Mouse (Mus musculus) heart, postnatal 14 days (tissue): ENCODE results near the gene Sae1. TPM values are rescaled to one million over a fixed set of nuclear protein-coding genes. Genes with fewer than 3 reads are reported as not detected.

Experiments used
- DNase-seq, 2 experiments: peaks; one replicate each; pipeline ENCODE4 v3.0.0; 2021 to 2022
- intact Hi-C: fragments of 180-260 bp; cut with DNase I; formaldehyde crosslinking; loops from one replicate; pipeline ENCODE4 v1.15.1; 2025
- long read RNA-seq, 2 experiments: library from polyadenylated mRNA; stranded (forward); transcript quantifications; one replicate each; pipeline ENCODE4 v2.0.0; 2021
- total RNA-seq, 2 experiments: library from RNA; stranded (reverse); gene quantifications; 2 replicates each; pipeline ENCODE4 v1.2.3; 2021

The Sae1 gene
- total RNA-seq: 10 to 100 TPM; 41.8 to 47.6 TPM
- long read RNA-seq, experiment 1, transcript Sae1-201 (9 exons, 1,875 nt): major isoform, 144 of 150 reads
- long read RNA-seq, experiment 1, partial matches to known transcripts: 0 of 150 reads
- long read RNA-seq, experiment 1, other reads (novel, unspliced or antisense): 4 of 150 reads
- long read RNA-seq, experiment 2, transcript Sae1-201 (9 exons, 1,875 nt): major isoform, 112 of 120 reads
- long read RNA-seq, experiment 2, partial matches to known transcripts: 1 of 120 reads
- long read RNA-seq, experiment 2, other reads (novel, unspliced or antisense): 5 of 120 reads

DNA sequence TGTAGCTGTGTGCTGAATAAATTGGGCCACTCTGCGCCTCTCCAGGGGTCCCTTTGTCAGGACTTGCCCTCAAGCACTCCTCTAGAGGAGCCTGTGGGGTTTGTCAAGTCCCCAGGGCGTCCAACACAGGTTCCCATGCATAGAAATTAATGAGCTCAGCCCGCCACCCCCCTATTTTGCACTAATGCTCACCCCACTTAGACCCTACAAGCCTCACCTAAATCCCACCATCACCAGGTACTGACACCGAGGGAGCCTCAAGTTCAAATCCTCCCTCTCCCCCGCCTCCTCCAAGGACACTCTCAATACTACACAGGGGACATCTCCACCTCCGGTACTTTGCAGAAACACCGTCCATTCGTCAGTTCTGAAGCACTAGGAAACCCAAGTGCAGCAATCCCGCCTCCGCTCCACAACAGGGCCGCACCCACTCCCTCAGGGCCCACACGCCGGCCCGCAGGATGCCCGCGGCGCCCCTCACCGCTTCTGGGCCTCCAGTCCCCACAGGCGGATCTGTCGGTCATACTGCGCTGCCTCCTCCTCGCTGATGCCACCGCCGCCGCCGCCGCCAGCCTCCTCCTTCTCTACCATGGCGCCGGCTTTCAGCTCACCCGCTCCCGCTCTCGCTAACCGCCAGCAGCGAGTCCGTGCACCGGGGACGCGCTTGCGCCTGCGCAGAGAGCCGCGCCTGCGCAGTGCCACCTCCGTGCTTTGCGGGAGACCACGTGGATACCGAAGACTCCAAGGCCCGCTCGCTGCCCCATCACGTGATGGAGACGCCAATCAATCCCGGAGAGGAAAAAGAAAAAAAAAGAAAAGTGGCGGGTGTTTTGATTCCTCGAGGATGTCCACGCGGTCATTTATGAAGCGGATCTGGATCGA, at the start of gene Sae1:
Gene Sae1, minus strand, starts transcription at position 647 of the 882 bp plus-strand sequence.
- peak; percentile 98 for DNase-seq
- intact Hi-C loops: loop anchor here (5.0 kb wide), 1 partner anchor 230 kb away; no protein-coding TSS in a partner anchor

DNA sequence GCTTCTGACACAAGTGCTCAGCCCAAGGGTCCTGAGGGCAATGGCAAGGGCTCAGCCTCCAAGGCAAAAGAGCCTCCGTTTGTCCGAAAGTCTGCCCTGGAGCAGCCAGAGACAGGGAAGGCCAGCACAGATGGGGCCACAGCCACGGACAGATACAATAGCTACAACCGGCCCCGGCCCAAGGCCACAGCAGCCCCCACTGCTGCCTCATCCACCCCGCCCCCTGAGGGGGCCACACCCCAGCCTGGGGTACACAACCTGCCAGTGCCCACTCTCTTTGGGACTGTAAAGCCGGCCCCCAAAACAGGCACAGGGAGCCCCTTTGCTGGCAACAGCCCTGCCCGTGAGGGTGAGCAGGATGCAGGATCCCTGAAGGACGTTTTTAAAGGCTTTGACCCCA, 47.5 kb upstream of the Sae1 start:
- intact Hi-C loops: no loop called here
- no peak for DNase-seq

DNA sequence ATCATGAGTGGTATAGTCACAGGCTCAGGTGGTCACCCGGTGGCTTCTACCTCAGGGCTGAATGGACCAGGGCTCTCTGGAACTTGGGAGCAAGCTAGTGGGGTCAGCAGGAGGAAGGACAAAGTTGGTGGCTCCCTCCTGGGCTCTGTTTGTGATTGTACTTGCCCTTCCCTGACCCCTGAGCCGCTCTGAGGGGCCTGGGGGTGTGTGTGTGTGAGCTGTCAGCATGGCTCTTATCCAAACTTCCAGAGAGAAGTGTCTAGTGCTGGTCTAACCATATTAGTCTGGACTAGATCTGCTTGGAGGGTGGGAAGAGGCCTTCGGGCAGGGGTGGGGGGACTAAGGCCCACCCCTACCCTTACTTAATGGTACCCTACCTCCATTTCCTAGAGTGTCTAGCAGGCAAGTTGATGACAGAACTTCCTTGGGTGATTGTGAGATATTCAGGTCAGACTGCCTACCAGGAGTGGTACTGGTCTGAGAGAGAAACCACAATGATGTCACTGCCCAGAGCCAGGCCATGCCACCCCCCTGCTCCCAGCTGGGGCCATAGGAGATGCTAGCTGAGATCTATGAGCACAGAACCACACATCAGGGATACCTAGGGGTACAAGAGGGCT, 45.9 kb upstream of the Sae1 start:
- intact Hi-C loops: no loop called here
- no peak for DNase-seq

DNA sequence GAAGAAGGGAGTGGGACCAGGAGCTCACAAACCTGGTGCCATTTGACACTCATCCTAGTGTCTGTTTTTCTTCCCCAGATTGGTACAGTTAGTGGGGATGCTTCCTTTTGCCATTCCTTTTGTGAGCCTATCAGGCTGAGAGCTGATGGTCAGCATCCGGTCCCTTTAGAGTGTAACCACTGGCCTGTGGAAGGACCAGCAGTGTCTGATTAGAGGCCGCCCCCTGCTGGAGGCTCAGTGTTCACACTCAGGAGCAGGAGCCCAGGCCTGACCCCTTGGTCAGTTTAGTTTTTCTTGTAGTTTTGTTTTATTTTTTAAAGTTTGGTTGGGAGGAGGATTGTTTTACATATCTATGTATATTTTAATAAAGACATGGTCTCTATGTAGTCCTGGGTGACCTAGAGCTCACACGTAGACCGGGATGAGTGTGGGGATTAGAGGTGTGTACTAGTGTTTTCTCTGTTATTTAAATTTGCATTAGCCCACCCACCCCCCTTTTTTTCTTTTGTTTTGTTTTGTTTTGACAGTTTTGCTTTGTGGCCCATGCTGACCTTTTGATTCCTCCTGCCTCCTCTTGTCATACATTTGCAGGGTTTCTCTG, 38.6 kb upstream of the Sae1 start:
- intact Hi-C loops: loop anchor here (1.0 to 10.0 kb wide), 2 partner anchors 30 to 51 kb away; no protein-coding TSS in a partner anchor

DNA sequence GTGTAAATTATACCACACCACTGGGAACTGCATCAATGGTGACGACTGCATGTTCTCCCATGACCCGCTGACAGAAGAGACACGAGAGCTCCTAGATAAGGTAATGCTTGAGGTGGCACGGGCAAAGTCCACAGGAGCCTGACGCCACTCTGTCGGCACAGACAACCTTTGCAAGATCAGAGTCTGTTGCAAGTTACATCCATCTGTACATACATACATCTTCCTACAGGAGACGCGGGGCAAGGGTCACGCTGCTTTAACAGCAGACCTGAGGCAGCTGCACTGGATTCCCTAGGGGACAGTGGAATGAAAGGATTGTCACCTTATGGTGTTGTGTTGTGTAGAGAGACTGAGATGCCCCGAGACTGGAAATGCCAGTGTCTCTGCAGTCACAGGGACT, 38.1 kb upstream of the Sae1 start:
- no peak for DNase-seq
- intact Hi-C loops: loop anchor here (1.0 to 10.0 kb wide), 2 partner anchors 29 to 51 kb away; no protein-coding TSS in a partner anchor

More for the DNA sequence above, 38.6 kb upstream of the Sae1 start:
- peak; percentile 89 to 94 for DNase-seq

DNA sequence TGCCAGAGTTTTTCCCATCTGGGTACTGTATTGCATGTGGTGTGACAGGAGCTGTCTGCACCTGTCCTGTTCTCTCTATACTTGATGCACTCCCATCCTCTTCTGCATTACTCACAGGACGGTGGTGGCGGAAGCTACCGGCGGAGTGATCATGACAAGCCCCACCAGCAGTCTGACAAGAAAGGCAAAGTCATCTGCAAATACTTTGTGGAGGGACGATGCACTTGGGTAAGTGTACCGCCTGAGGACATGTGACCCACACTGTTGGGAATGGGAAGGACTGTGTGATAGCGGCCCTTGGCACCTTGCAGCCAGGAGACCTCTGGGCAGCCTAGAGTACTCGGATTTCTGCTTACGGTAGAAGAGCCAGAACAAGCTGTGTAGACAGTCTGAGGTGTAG, 36.1 kb upstream of the Sae1 start:
- no peak for DNase-seq
- intact Hi-C loops: loop anchor here (10.0 kb wide), 1 partner anchor 49 kb away; no protein-coding TSS in a partner anchor

DNA sequence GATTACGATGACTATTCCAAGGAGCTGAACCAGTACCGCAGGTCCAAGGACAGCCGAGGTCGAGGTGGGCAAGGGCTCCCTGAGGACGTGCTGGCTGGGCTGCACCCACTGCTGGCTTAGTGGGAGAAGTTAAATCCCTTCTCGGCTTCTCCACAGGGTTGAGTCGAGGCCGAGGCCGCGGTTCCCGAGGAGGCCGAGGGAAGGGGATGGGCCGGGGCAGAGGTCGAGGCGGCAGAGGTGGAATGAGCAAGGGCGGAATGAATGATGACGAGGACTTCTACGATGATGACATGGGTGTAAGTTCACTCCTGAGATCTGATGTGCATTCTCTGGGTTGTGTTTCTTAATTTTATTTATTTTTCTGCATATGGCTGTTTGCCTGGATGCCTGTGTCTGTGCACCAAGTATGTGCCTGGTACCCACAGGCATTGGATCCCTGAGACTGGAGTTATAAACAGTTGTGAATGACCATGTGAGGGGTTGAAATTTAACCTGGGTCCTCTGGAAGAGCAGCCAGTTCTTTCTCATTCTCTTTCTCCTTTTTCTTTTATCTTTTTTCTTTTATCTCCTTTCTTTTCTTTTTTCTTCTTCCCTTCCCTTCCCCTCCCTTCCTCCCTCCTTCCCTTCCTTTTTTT, 34.7 kb upstream of the Sae1 start:
- intact Hi-C loops: loop anchor here (10.0 kb wide), 1 partner anchor 48 kb away; no protein-coding TSS in a partner anchor
- DNase-seq: no peak

DNA sequence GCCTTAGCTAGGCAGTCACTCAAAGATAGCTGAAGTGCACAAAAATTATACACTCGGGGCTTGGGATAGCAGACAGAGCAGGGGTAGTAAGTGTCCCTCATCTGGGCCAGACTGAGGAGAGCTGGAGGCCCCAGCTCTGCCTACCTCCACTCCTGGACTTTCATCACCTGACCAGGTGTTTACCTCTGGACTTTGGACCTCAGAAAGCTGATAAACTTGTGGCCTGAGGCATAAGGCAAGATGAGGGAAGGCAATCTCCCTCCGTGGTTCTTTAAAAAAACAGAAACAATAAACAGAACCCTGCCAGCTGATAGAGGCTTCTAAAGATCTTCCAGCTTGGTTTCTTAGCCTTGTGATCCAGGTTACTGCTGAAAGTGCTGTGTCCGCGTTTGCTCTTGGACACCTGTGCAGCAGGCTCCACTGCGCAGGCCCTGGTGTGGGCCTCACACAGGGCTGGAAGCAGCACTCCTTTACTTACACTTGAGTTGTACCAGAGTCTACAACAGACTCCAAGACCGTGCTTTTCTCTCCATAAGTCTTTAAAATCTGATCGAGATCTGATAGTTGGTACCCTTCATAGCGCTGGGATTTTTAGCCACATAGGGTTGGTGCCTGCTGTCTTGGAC, 33.0 kb upstream of the Sae1 start:
- no peak for DNase-seq
- intact Hi-C loops: loop anchor here (10.0 kb wide), 1 partner anchor 46 kb away; no protein-coding TSS in a partner anchor

DNA sequence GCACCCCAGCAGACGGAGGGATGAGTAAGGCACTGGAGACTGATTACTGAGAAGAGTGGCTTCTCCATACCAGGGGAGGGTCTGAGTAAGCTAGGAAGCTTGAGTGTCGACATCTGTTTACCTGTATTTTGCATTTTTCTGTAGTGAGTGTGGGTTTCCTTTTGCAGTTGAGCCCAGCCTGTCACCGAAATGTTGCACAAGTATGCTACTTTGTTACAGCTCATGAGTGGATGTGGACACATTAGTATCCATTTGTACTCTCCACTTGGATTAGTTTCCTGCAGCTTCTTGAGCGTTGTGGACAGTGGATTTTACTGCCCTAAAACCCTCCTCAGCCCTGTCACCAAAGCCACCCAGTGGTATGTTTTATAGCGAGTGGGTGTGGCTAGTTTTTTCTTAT, 31.1 kb upstream of the Sae1 start:
- no peak for DNase-seq
- intact Hi-C loops: no loop called here

DNA sequence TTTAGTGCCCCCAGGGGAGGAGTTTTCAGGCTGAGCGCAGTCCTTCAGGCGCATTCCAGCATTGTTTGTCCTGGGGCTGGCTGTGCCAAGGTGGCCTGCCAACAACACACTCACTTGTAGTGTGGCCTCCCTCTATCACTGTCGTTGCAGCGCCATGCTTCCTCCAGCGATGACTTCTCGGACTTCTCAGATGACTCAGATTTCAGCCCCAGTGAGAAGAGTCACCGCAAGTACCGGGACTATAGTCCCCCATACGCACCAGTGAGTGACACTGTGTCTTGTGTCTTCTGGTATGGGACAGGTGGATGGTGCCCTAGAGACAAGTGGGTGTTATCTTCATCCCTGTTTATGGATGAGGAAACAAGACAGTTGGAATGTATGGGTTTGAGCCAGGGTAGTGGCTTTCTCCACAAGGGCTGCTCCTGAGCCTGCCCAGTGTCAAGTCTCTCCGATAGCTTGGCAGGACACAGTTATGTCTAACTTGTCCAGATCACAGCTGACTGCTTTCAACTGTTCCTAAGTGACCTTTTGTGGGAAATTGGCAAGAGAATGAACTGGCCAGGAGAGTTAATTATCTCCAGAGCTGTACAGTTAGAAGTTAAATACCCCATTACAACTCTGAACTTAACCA, 29.6 kb upstream of the Sae1 start:
- DNase-seq: peak; percentile 53 to 74
- intact Hi-C loops: no loop called here

DNA sequence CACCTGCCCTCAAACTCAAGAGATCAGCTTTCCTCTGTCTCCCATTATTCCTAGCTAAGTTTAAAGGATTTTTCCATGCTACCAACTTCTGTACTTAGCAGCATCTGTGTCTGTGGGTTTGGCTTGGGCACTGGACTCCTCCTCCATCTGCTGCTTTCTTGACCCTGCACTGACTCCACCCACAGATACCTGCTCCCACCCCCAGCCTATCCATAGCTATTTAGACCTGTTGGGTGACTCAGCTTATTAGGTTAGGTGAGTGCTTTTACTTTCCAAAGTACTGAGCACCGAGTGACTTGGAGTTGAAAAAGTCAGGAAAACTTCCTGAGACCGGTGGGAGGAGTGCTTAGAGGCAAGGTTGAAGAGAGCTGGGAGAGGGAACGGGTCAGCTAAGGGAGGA, 27.8 kb upstream of the Sae1 start:
- intact Hi-C loops: no loop called here
- DNase-seq: no peak

DNA sequence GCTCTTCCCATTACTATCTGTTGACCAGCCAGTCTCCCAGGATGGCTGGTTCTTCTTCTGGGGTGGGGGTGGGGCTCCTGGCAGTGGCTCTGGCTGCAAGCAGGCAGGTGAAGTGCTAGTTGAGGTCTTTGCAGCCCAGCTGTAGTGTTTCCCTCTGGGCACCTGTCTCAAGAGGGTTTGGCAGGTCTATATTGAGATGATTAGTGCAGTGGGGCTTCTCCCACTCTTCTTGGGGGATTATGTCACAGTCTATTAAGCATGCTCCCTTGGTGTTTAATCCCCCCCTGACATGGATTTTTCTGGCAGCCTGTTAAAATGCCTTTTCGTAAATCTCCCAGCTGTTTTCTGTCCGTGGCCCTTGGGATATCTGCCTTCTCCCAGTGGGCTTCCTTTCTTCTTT, 25.3 kb upstream of the Sae1 start:
- intact Hi-C loops: no loop called here
- no peak for DNase-seq

DNA sequence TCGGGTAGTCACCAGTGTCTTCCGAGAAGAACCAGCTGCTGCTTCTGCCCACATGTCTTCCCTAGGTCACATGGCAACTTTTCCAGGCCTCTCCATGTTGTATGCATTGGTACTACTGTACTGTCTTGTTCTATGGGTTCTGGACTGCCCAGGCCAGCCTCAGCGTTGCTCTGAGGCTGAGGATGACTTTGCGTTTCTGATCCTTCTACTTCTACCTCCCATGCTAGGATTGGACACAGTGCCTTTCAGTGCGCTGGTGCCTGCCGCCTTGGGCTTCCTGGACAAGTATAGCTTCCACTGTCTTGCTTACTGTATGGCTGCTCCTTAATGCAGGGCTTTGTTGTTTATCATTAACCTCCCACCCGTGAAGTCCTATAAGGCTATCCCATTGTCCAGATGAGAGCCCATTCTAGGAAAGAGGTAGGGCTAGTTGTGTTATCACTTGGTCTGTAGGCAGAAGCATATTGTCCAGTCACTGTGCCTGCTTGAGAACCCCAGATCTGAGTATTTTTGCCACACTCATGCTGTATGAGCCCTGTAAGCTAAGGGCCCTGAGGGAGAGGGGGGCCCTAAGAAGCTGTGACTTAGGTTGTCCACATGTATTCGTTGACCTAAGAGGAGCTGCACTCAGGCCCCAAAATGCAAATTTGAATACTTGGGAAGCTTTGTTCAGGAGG, 24.8 kb upstream of the Sae1 start:
- intact Hi-C loops: no loop called here
- no peak for DNase-seq

DNA sequence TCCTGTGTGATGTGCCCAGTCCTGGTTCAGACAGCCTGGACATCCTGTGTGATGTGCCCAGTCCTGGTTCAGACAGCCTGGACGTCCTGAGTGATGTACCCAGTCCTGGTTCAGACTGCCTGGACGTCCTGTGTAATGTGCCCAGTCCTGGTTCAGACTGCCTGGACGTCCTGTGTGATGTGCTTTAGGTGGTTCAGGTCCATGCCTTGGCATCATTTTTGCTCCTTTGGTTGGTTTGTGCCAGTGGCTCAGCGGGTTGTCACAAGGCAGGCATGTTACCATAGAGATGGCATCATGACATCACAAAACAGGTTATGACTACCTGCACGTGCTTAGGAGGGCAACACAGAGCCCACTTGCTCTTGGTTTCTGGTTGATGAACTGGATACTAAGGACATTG, 23.5 kb upstream of the Sae1 start:
- intact Hi-C loops: no loop called here
- no peak for DNase-seq

DNA sequence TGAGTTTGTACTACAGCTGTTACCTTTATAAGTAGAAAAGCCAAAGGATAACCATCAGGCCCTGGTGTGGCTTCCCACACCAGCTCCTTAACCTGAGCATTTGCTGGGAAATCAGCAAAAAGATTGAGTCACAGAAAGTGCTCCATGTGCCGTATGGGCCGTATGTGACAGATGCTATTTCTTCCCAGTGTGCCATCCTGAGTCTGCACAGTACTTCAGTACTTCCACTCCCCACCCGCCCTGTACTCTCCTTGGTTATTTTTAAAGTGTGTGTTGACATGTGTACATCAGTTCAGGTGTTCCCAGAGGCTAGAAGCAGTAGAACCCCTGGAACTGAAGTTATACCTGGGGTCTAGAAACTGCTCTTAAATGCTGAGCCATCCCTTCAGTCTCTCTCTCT, 19.4 kb upstream of the Sae1 start:
- DNase-seq: no peak
- intact Hi-C loops: no loop called here

DNA sequence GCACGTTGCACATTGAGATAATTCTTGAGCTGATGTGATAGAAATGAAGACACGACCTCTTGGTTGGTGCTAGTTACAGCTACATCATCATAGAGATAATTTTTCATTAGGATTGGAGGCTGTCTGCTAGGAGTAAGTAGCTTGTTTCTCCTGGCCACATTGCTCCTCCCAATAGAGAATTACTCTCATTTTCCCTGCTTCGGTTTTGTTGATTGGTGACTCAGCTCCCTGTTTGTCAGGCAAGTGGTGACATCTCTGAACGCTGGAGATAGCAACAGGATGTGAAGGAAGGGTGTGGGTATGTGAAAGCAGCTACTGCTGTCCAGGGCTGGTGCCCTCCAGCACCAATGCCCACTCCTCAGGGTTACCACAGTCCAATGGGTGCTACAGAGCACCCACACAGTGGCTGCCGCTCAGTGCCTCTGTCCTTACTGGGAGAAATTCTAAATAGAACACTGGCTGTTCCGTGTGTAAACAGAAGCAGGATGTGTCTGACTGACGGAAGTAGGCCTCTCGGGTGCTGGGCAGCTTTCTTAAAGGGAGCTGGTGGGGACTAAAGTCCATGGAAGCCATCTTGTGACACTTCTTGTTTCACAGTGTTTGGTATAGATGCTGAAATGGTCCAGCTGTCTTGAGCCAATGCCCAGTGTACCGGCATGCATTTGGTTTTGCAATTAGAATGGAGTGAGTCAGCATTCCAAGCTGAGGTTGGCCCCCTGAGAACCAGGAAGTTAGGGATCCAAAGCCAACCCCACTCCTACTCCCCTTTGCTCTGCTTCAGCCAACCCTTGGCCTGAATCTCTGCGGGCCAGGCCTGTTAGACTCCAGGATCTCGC, 18.1 kb upstream of the Sae1 start:
- DNase-seq: peak; percentile 66 to 77
- intact Hi-C loops: no loop called here

DNA sequence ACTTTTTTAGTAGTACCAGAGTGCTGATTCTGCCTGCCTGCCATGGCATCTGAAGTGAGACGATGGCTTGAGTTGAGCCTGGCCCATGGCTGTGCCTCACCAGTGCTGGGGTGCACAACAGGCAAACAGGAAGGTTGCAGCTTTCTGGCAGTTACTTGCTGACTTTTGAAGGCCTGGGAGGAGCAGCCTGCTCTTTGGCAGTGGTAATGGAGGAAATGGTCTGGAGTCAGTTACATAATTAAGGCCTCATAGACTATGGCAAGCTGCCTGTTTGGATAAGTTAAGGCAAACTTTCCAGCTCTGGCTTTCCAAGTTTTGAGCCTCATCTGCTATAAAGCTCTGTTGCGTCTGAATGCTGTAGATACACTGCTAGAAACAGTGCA, 17.5 kb upstream of the Sae1 start:
- intact Hi-C loops: no loop called here
- DNase-seq: peak; percentile 58 to 65
